Comparison of ENCODE assay signal across 17 mouse cellular contexts in genomic region chr8:72146056-72146455, GRCm38 (mm10). TPM values are rescaled to one million over a fixed set of nuclear protein-coding genes. Genes with fewer than 3 reads are reported as not detected.
DNase-seq lines count a peak whose midpoint lies in the region; ATAC-seq lines count a peak whose summit lies in the region.
"Had no signal": no experiment of that assay in that cellular context is flagged by ENCODE, and none has a peak within 500 bp of the region (broad histone marks: within the 10 kb centered on the region; RNA-seq: fewer than 3 reads in every experiment).

No protein-coding gene starts in this region.

- H3K27ac ChIP-seq in limb, embryonic 12.5 days, result 0 out of 2 replicates have a peak overlapping the region, but pooled peaks have one; percentile 2
- no peak overlapping the region for H3K27ac ChIP-seq in limb, embryonic 10.5 days
- peak overlapping the region; percentile 43; the same call in 1 of the 2 replicates for H3K27ac ChIP-seq in liver, embryonic 16.5 days (ENCODE audit: low read length)
- peak overlapping the region; percentile 3; the same call in 1 of the 2 replicates for H3K27ac ChIP-seq in stomach, embryonic 16.5 days (ENCODE audit: low read length)
- H3K27ac ChIP-seq: neural tube, embryonic 15.5 days had no signal

- no peak overlapping the region for H3K4me2 ChIP-seq in limb, embryonic 12.5 days
- H3K4me2 ChIP-seq in liver, embryonic 16.5 days (ENCODE audit: low read depth, low read length), result no peak overlapping the region
- H3K4me2 ChIP-seq in stomach, embryonic 16.5 days (ENCODE audit: low read depth, low read length), result no peak overlapping the region
- H3K4me2 ChIP-seq: neural tube, embryonic 15.5 days had no signal

- no peak for ATAC-seq in limb, embryonic 12.5 days (ENCODE audit: insufficient number of reproducible peaks, insufficient read depth, low FRiP score, low TSS enrichment, low read depth)
- ATAC-seq in liver, embryonic 16.5 days (ENCODE audit: low read depth), result peak; percentile 82
- ATAC-seq in stomach, embryonic 16.5 days (ENCODE audit: insufficient read depth, low FRiP score), result no peak
- ATAC-seq: midbrain, embryonic 16.5 days had no signal

- peaks cover 96% of the 10 kb centered on the region for H3K36me3 ChIP-seq in limb, embryonic 12.5 days
- H3K36me3 ChIP-seq in limb, embryonic 10.5 days, result peaks cover 97% of the 10 kb centered on the region
- H3K36me3 ChIP-seq in liver, embryonic 16.5 days (ENCODE audit: control insufficient read depth, insufficient read depth), result peaks cover 7% of the 10 kb centered on the region; the same call in 1 of the 2 replicates
- H3K36me3 ChIP-seq in stomach, embryonic 16.5 days (ENCODE audit: control insufficient read depth, insufficient read depth, low read length), result peaks cover 54% of the 10 kb centered on the region

- no peak overlapping the region for H3K9ac ChIP-seq in limb, embryonic 12.5 days (replicated peaks)
- no peak overlapping the region for H3K9ac ChIP-seq in liver, embryonic 16.5 days (ENCODE audit: low read depth, low read length)
- no peak overlapping the region for H3K9ac ChIP-seq in stomach, embryonic 16.5 days (ENCODE audit: low read length)
- H3K9ac ChIP-seq: neural tube, embryonic 15.5 days had no signal

- H3K9me3 ChIP-seq in limb, embryonic 12.5 days, result no peaks in the 10 kb centered on the region
- no peaks in the 10 kb centered on the region for H3K9me3 ChIP-seq in limb, embryonic 10.5 days (replicated peaks)
- no peaks in the 10 kb centered on the region for H3K9me3 ChIP-seq in liver, embryonic 16.5 days (replicated peaks; ENCODE audit: control insufficient read depth, low read length)
- no peaks in the 10 kb centered on the region for H3K9me3 ChIP-seq in stomach, embryonic 16.5 days (replicated peaks; ENCODE audit: control insufficient read depth, low read length)
- H3K9me3 ChIP-seq: neural tube, embryonic 15.5 days had no signal

- no peaks in the 10 kb centered on the region for H3K27me3 ChIP-seq in limb, embryonic 12.5 days
- no peaks in the 10 kb centered on the region for H3K27me3 ChIP-seq in limb, embryonic 10.5 days (ENCODE audit: low read depth, poor library complexity, severe bottlenecking)
- H3K27me3 ChIP-seq in liver, embryonic 16.5 days (ENCODE audit: control insufficient read depth, insufficient read depth, low read depth, low read length), result no peaks in the 10 kb centered on the region
- no peaks in the 10 kb centered on the region for H3K27me3 ChIP-seq in stomach, embryonic 16.5 days (ENCODE audit: control insufficient read depth, insufficient read depth, low read length)
- H3K27me3 ChIP-seq: neural tube, embryonic 15.5 days had no signal

- no peak for DNase-seq in limb, embryonic 10.5 days (ENCODE audit: low spot score)
- DNase-seq in adrenal gland, adult 8-10 months, result peak; percentile 58
- DNase-seq in thymus, postnatal 4 days, result no peak
- no peak for DNase-seq in frontal cortex, postnatal 25 days (ENCODE audit: low spot score in 2 of 2)
- no peak for DNase-seq in frontal cortex, postnatal 36 days (ENCODE audit: low spot score in 2 of 2)
- DNase-seq: kidney, adult 18-20 months; left cerebral cortex, postnatal 4 days had no signal

- no peaks in the 10 kb centered on the region for H3K4me1 ChIP-seq in limb, embryonic 12.5 days (replicated peaks)
- no peaks in the 10 kb centered on the region for H3K4me1 ChIP-seq in limb, embryonic 10.5 days
- H3K4me1 ChIP-seq in liver, embryonic 16.5 days (ENCODE audit: control insufficient read depth, low read depth, low read length), result peaks cover 6% of the 10 kb centered on the region
- peaks cover 6% of the 10 kb centered on the region for H3K4me1 ChIP-seq in stomach, embryonic 16.5 days (ENCODE audit: control insufficient read depth, insufficient read depth, low read length)
- H3K4me1 ChIP-seq: neural tube, embryonic 15.5 days had no signal

- 81% methylated on average over 1 of the region's 1 CpGs for WGBS in limb, embryonic 12.5 days
- 93% methylated on average over 1 of the region's 1 CpGs for WGBS in limb, embryonic 10.5 days
- WGBS in liver, embryonic 16.5 days (ENCODE audit: insufficient replicate concordance), result 50% methylated on average over 1 of the region's 1 CpGs
- 73% methylated on average over 1 of the region's 1 CpGs for WGBS in stomach, embryonic 16.5 days

- H3K4me3 ChIP-seq in limb, embryonic 12.5 days (replicated peaks), result no peak overlapping the region
- no peak overlapping the region for H3K4me3 ChIP-seq in limb, embryonic 10.5 days
- H3K4me3 ChIP-seq in liver, embryonic 16.5 days (ENCODE audit: low read depth, low read length), result no peak overlapping the region
- no peak overlapping the region for H3K4me3 ChIP-seq in stomach, embryonic 16.5 days (replicated peaks; ENCODE audit: low read length)
- H3K4me3 ChIP-seq: erythroblast, embryonic 14.5 days; neural tube, embryonic 15.5 days had no signal

RNA-seq across cellular contexts. Expression of gene Tpm4, which starts 11.3 kb away (rescaled TPM):
- polyA plus RNA-seq in limb, embryonic 12.5 days (2016; fragmentation: Nextera tagmentation; extraction: Ambion mirVana), result 668 and 683 TPM in 2 replicates
- polyA plus RNA-seq in limb, embryonic 10.5 days (2016; fragmentation: Nextera tagmentation; extraction: Ambion mirVana), result 828 and 829 TPM in 2 replicates
- 100 to 1,000 TPM; 133 to 158 (median 140) TPM for total RNA-seq in adrenal gland, adult 8-10 months (2022)
- polyA plus RNA-seq in liver, embryonic 16.5 days (2015; fragmentation: Nextera tagmentation; extraction: Ambion mirVana), result 77.7 and 84.6 TPM in 2 replicates
- 617 and 647 TPM in 2 replicates for polyA plus RNA-seq in stomach, embryonic 16.5 days (2015; fragmentation: Nextera tagmentation; extraction: Ambion mirVana)

RNA-seq across cellular contexts. Expression of gene Rab8a, which starts 14.9 kb away (rescaled TPM):
- 117 TPM in 2 replicates for polyA plus RNA-seq in limb, embryonic 12.5 days (2016; fragmentation: Nextera tagmentation; extraction: Ambion mirVana)
- 137 and 139 TPM in 2 replicates for polyA plus RNA-seq in limb, embryonic 10.5 days (2016; fragmentation: Nextera tagmentation; extraction: Ambion mirVana)
- total RNA-seq in adrenal gland, adult 8-10 months (2022), result 10 to 100 TPM; 56.6 to 69.3 (median 61.7) TPM
- polyA plus RNA-seq in liver, embryonic 16.5 days (2015; fragmentation: Nextera tagmentation; extraction: Ambion mirVana), result 68.0 and 71.6 TPM in 2 replicates
- polyA plus RNA-seq in stomach, embryonic 16.5 days (2015; fragmentation: Nextera tagmentation; extraction: Ambion mirVana), result 127 and 155 TPM in 2 replicates

RNA-seq across cellular contexts. Expression of gene Olfr374, which starts 39.2 kb away (rescaled TPM):
- polyA plus RNA-seq in limb, embryonic 12.5 days (2016; fragmentation: Nextera tagmentation; extraction: Ambion mirVana), result not detected in 2 replicates
- polyA plus RNA-seq in limb, embryonic 10.5 days (2016; fragmentation: Nextera tagmentation; extraction: Ambion mirVana), result 0.04 TPM in 1 of 2 replicates, not detected in the other
- not detected for total RNA-seq in adrenal gland, adult 8-10 months (2022)
- polyA plus RNA-seq in liver, embryonic 16.5 days (2015; fragmentation: Nextera tagmentation; extraction: Ambion mirVana), result not detected in 2 replicates
- 0.06 TPM in 1 of 2 replicates, not detected in the other for polyA plus RNA-seq in stomach, embryonic 16.5 days (2015; fragmentation: Nextera tagmentation; extraction: Ambion mirVana)
- total RNA-seq: common myeloid progenitor, adult 5-6 weeks; gastrocnemius, postnatal 4 days had no signal
- polyA plus RNA-seq: erythroblast, embryonic 14.5 days; hindbrain, embryonic 11.5 days; small intestine, adult 2 months had no signal

RNA-seq across cellular contexts. Expression of gene Hsh2d, which starts 43.4 kb away (rescaled TPM):
- not detected in 2 replicates for polyA plus RNA-seq in limb, embryonic 12.5 days (2016; fragmentation: Nextera tagmentation; extraction: Ambion mirVana)
- not detected in 2 replicates for polyA plus RNA-seq in limb, embryonic 10.5 days (2016; fragmentation: Nextera tagmentation; extraction: Ambion mirVana)
- total RNA-seq in adrenal gland, adult 8-10 months (2022), result under 1 TPM in 1 of 4 experiments, not detected in 3; 0.16 TPM
- polyA plus RNA-seq in liver, embryonic 16.5 days (2015; fragmentation: Nextera tagmentation; extraction: Ambion mirVana), result 0.22 and 0.30 TPM in 2 replicates
- 1.4 and 2.0 TPM in 2 replicates for polyA plus RNA-seq in stomach, embryonic 16.5 days (2015; fragmentation: Nextera tagmentation; extraction: Ambion mirVana)
- total RNA-seq: gastrocnemius, postnatal 4 days; left cerebral cortex, postnatal 4 days had no signal
- polyA plus RNA-seq: hindbrain, embryonic 11.5 days; midbrain, embryonic 16.5 days; neural tube, embryonic 15.5 days had no signal
